Mouse (Mus musculus) induced T-regulatory cell, adult 2 months (primary cell): ENCODE measurements around the gene Mxra7.

Experiments
- DNase-seq: peaks from one replicate; pipeline ENCODE4 v3.0.0-alpha.2; 2012; ENCODE audit warnings: low read depth

The Mxra7 gene

GRCm38 (mm10) chr11:116775407-116775806 is 52.4 kb downstream of the Mxra7 start, which contains the start of gene St6galnac1:
Gene St6galnac1, minus strand, starts transcription at chr11:116775507.
- DNase-seq = no peak

DNA sequence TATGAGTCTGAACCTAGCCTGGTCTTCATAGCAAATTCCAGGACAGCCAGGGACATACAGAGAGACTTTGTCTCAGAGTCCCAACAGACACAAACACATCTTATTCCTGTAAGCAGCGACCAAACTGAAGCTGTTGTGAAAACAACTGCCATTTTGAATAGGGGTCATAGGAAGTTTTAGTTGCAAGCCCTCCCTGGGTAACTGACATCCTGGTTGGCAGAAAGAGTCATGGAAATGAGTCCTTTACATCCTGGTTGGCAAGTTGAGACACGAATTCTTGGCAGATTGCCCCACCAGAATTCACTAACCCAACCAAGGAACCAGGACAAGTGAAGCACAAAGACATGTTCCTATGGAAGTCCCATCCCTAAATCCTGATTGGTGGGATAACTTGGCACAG is 54.6 kb downstream of the Mxra7 start:
- DNase-seq = no peak

DNA sequence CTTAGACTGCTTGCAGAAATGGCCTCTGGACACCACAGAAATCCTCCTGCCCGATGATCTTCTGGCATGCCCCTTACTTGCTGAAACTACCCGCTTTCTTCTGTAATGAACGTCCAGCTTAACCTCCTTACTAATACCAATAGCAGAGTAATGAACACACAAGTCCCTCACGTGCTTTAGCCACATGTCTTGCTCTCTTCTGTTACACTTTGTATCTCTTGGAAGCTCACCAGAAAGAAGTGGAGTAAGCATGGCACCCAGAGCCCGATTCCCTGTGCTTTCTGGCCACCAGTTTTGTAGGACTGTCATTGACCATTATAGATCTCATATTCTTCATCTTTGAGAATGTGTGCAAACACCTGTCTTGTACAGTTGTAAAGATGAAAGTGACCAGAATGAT is 58.0 kb downstream of the Mxra7 start:
- DNase-seq = no peak

GRCm38 (mm10) chr11:116764946-116765345 is 62.9 kb downstream of the Mxra7 start:
- DNase-seq = no peak

- no peak for DNase-seq
These were observed 63.5 kb downstream of the Mxra7 start for GRCm38 (mm10) chr11:116764346-116764745.

DNA sequence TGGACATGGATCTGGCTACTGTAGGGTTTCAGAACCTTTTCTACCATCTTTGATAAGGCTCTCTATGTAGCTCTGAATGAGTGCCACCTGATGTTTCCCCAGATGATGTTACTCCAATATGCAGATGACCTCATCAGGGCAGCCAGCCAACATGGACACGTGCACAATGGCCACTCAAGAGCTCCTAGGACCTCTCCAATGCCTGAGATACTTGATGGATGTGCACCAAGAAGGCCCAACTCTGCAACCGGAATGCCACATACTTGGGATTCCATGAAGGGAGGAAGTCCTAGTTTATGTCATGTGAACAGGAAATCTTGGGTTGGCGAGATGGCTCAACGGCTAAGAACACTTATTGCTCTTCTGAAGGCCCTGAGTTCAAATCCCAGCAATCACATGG is 72.7 kb downstream of the Mxra7 start:
- no peak for DNase-seq

DNA sequence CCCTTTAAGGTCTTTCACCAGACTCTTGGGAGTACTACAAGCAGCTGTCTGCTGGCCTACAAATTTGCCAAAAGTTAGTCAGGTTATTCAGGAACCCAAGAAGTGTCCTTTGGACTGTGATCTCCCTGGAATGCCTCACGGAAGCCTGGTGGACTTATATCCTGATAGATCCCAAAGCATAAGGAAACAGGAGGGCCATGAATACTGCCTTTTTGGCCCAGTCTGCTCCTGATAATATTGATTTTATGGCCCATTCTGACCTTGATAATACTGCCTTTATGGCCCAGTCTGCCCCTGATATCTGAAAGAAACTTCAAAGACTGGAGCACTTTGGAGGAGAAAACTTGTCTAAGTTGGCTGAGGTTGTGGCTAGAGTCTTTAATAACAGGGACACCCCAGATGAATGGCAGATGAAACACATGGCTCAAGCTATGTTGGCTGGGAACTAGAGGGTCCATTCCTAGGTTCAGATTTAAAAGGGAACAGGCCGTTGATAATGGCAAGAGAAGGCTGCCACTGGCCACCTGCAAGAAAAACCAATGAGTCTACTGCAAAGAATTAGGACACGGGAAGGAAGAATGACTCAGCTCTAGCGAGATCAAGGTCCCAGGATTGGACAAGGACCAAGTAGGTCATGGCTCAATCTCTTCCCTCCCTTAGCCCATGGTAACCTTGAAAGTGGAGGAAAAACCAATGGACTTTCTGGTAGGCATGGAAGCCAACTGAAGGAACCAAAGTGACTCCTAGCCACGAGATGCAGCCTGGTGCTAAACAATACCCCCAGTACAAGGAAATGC is 74.0 kb downstream of the Mxra7 start:
- no peak for DNase-seq
